Mouse (Mus musculus) heart, embryonic 15.5 days (tissue): ENCODE data around the gene Fry. TPM values are rescaled to one million over a fixed set of nuclear protein-coding genes. Genes with fewer than 3 reads are reported as not detected.

ENCODE experiments used
- ATAC-seq: fragments of 200-750 bp; cut with Nextera tagmentation; replicated peaks from 2 replicates; pipeline ENCODE4 v1.8.0; 2017; ENCODE audit warnings: low read depth, moderate TSS enrichment; ENCODE audit not compliant: insufficient number of reproducible peaks, insufficient read depth, low FRiP score
- H3K27ac ChIP-seq: fragments of 300-500 bp; sonication (generic); 2 replicates; pipeline ENCODE4 v1.5.1; 2015; ENCODE audit warnings: mild to moderate bottlenecking, inconsistent platforms
- H3K27me3 ChIP-seq: fragments of 300-500 bp; sonication (generic); 2 replicates; pipeline ENCODE4 v1.6.1; 2015; ENCODE audit warnings: inconsistent platforms
- H3K36me3 ChIP-seq: fragments of 300-500 bp; sonication (generic); 2 replicates; pipeline ENCODE4 v1.6.1; 2015; ENCODE audit warnings: mild to moderate bottlenecking, inconsistent platforms
- H3K4me1 ChIP-seq: fragments of 300-500 bp; sonication (generic); replicated peaks from 2 replicates; pipeline ENCODE4 v1.6.1; 2015; ENCODE audit warnings: inconsistent platforms
- H3K4me2 ChIP-seq: fragments of 300-500 bp; sonication (generic); 2 replicates; pipeline ENCODE4 v1.6.1; 2015; ENCODE audit warnings: inconsistent platforms, mild to moderate bottlenecking, moderate library complexity
- H3K4me3 ChIP-seq: fragments of 300-500 bp; sonication (generic); 2 replicates; pipeline ENCODE4 v1.5.1; 2015; ENCODE audit warnings: mild to moderate bottlenecking, inconsistent platforms
- H3K9ac ChIP-seq: fragments of 300-500 bp; sonication (generic); 2 replicates; pipeline ENCODE4 v1.6.1; 2015; ENCODE audit warnings: mild to moderate bottlenecking, inconsistent platforms
- H3K9me3 ChIP-seq: fragments of 300-500 bp; sonication (generic); replicated peaks from 2 replicates; pipeline ENCODE4 v1.6.1; 2016; ENCODE audit warnings: inconsistent platforms
- WGBS: fragments of 180-500 bp; shearing (Covaris S2); methylation state at CpG from one replicate; pipeline ENCODE4 v1.1.7; 2015; ENCODE audit warnings: mixed read lengths; 5-methylcytosine and 5-hydroxymethylcytosine counted together
- polyA plus RNA-seq: library from polyadenylated mRNA; unstranded; fragments of >200 nt; fragmentation: Nextera tagmentation; extraction: Ambion mirVana; gene quantifications from 2 replicates; pipeline ENCODE4 v1.2.1, GENCODE M21; 2015

Fry gene
- polyA plus RNA-seq, 1 experiment from 2014 or later, result 30.3 TPM

- peak; percentile 84 for ATAC-seq
- no peaks in the 10 kb centered on the region for H3K9me3 ChIP-seq
- peak overlapping the region; percentile 53 for H3K4me3 ChIP-seq
- peak overlapping the region; percentile 1; the same call in 1 of the 2 replicates for H3K9ac ChIP-seq
- H3K27me3 ChIP-seq, result no peaks in the 10 kb centered on the region
- peaks cover 9% of the 10 kb centered on the region for H3K4me1 ChIP-seq
- H3K4me2 ChIP-seq, result peak overlapping the region; percentile 57
- H3K27ac ChIP-seq, result peak overlapping the region; percentile 88
- no peaks in the 10 kb centered on the region for H3K36me3 ChIP-seq
- 4% methylated on average over 22 of the region's 22 CpGs for WGBS
Observed at GRCm38 (mm10) chr5:150195514-150196210, 77.2 kb downstream of the Fry start.

- Histone ChIP-seq H3K4me1 (peaks cover 9% of the 10 kb centered on the region), H3K27me3 (no peaks in the 10 kb centered on the region), H3K9ac (peak overlapping the region; percentile 37; the same call in 1 of the 2 replicates), H3K36me3 (no peaks in the 10 kb centered on the region), H3K4me3 (peak overlapping the region; percentile 53), H3K9me3 (no peaks in the 10 kb centered on the region), H3K27ac (peak overlapping the region; percentile 88), H3K4me2 (peak overlapping the region; percentile 57)
- 3% methylated on average over 6 of the region's 6 CpGs for WGBS
- ATAC-seq, result peak; percentile 86
Observed at GRCm38 (mm10) chr5:150196211-150196585, 77.8 kb downstream of the Fry start.

DNA sequence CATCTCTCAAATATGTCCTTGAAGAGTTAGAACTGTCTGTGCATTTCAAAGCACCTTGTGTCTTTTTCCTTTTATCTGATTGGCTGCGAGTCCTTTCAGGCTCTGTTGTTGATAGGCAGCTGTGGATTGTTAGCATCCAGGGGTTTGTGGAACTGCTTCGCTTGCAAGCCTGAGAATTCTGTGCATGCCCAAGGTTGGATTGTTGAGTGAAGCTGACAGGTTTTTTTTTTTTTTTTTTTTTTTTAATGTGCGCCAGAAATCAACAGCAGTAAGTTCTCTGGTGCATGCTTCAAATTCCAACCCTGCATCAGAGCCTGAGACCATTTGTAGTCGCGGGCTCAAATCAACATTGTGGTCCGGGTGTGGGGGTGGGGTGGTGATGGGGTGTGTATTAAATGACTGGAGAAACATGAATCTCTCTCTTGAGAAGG lies 78.5 kb downstream of the Fry start:
- 13% methylated on average over 6 of the region's 6 CpGs for WGBS
- Histone ChIP-seq H3K9ac (peak overlapping the region; percentile 37; the same call in 1 of the 2 replicates), H3K4me3 (peak overlapping the region; percentile 53), H3K27me3 (no peaks in the 10 kb centered on the region), H3K27ac (peak overlapping the region; percentile 88), H3K36me3 (no peaks in the 10 kb centered on the region), H3K9me3 (no peaks in the 10 kb centered on the region), H3K4me2 (peak overlapping the region; percentile 57), H3K4me1 (peaks cover 9% of the 10 kb centered on the region)
- ATAC-seq, result peak; percentile 1; the same call in 1 of the 2 replicates

DNA sequence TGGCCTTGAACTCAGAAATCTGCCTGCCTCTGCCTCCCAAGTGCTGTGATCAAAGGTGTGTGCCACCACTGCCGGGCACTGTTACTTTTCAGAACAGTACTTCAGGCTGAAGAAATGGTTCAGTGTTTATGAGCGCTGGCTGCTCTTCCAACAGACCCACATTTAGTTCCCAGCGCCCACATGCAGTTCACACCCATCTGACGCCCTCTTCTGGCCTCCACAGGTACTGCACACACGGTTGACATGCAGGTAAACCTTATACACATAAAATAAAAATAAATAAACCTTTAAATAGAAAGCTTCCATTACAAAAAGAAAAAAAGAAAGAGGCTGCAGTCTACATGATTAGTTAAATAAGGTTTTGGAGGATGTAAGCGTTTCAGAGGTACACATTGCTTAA lies 88.3 kb downstream of the Fry start:
- H3K4me1 ChIP-seq, result 0 out of 2 replicates have a peak, but pooled peaks cover 8% of the 10 kb centered on the region
- H3K4me3 ChIP-seq, result no peak overlapping the region
- no peak for ATAC-seq
- WGBS, result 86% methylated on average over 6 of the region's 6 CpGs
- no peak overlapping the region for H3K27ac ChIP-seq
- no peaks in the 10 kb centered on the region; the same call in 1 of the 2 replicates for H3K36me3 ChIP-seq
- no peaks in the 10 kb centered on the region for H3K27me3 ChIP-seq
- 0 out of 2 replicates have a peak, but pooled peaks cover 5% of the 10 kb centered on the region for H3K9me3 ChIP-seq
- H3K9ac ChIP-seq, result no peak overlapping the region
- H3K4me2 ChIP-seq, result no peak overlapping the region

GRCm38 (mm10) chr5:150207596-150207995 lies 89.2 kb downstream of the Fry start:
- H3K9ac ChIP-seq, result no peak overlapping the region
- H3K4me1 ChIP-seq, result 0 out of 2 replicates have a peak, but pooled peaks cover 8% of the 10 kb centered on the region
- 32% methylated on average over 18 of the region's 18 CpGs for WGBS
- ATAC-seq, result no peak
- no peak overlapping the region for H3K27ac ChIP-seq
- H3K36me3 ChIP-seq, result no peaks in the 10 kb centered on the region; the same call in 1 of the 2 replicates
- H3K4me3 ChIP-seq, result 0 out of 2 replicates have a peak overlapping the region, but pooled peaks have one; percentile 15
- peak overlapping the region; percentile 46 for H3K4me2 ChIP-seq
- H3K9me3 ChIP-seq, result 0 out of 2 replicates have a peak, but pooled peaks cover 5% of the 10 kb centered on the region
- no peaks in the 10 kb centered on the region for H3K27me3 ChIP-seq

DNA sequence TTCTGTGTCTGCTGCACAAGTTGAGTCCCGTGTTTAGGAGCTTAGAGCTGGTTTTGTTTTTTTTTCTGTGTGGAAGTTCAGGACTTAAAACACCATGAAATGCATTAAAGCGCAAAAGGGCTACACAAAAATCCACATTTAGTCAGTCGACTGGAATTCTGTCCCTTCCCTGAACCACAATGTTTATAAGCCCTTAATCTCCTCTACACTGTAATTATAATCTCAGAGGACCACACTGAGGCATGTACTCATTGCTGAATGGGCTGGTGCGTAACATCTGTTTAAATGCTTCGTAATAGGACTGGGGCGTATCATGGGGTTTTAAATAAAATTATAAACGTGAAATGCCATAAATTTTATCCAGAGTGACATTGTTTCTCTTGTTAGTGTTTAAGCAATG lies 89.6 kb downstream of the Fry start:
- Histone ChIP-seq H3K27ac (no peak overlapping the region), H3K36me3 (no peaks in the 10 kb centered on the region; the same call in 1 of the 2 replicates), H3K9ac (no peak overlapping the region), H3K4me3 (no peak overlapping the region), H3K9me3 (0 out of 2 replicates have a peak, but pooled peaks cover 5% of the 10 kb centered on the region), H3K4me2 (peak overlapping the region; percentile 46), H3K27me3 (no peaks in the 10 kb centered on the region), H3K4me1 (0 out of 2 replicates have a peak, but pooled peaks cover 8% of the 10 kb centered on the region)
- no peak for ATAC-seq
- WGBS, result 55% methylated on average over 7 of the region's 7 CpGs

DNA sequence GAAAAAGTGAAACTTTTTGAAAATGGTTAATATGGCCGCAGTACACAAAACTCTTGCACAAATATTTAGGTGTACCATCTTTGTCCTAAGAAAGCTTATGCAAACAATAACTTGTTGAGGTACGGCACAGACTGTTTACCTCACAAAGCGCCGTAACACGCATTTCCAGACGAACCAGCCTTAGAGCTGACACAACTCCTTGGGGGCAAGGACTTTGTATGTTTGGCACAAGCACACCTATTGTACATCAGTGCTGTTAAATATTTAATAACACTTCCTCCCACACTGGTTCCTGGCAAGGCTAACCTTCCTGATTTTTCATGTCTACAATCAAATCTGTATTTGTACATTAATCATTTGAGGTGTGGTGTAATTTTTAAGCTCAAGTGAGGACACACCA lies 95.6 kb downstream of the Fry start:
- Histone ChIP-seq H3K27me3 (no peaks in the 10 kb centered on the region), H3K4me2 (no peak overlapping the region), H3K36me3 (no peaks in the 10 kb centered on the region; the same call in 1 of the 2 replicates), H3K27ac (no peak overlapping the region), H3K9me3 (no peaks in the 10 kb centered on the region), H3K4me3 (no peak overlapping the region), H3K4me1 (no peaks in the 10 kb centered on the region), H3K9ac (no peak overlapping the region)
- no peak for ATAC-seq
- 78% methylated on average over 6 of the region's 6 CpGs for WGBS

DNA sequence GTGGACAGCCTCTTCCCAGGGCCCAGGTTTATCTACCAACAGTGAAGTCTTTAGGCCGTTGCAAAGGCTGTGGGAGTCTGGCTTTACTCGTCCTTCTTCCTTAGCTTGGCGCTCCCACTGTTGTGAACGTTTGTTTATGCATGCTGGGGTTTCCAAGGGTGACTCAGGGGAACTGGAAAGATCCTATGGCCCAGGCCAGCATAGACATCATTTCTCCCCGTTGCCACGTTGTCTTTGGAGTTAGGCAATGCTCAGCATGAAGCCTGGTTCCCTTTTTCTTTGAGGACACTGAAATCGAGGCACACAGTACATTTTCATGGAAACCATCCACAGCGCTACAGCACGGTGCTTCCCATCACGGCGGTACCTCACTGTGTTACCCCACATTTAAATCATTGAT lies 97.6 kb downstream of the Fry start:
- Histone ChIP-seq H3K4me1 (no peaks in the 10 kb centered on the region), H3K36me3 (no peaks in the 10 kb centered on the region), H3K4me2 (no peak overlapping the region), H3K9me3 (no peaks in the 10 kb centered on the region), H3K9ac (no peak overlapping the region), H3K27me3 (no peaks in the 10 kb centered on the region), H3K27ac (no peak overlapping the region), H3K4me3 (no peak overlapping the region)
- 61% methylated on average over 11 of the region's 11 CpGs for WGBS
- ATAC-seq, result no peak

DNA sequence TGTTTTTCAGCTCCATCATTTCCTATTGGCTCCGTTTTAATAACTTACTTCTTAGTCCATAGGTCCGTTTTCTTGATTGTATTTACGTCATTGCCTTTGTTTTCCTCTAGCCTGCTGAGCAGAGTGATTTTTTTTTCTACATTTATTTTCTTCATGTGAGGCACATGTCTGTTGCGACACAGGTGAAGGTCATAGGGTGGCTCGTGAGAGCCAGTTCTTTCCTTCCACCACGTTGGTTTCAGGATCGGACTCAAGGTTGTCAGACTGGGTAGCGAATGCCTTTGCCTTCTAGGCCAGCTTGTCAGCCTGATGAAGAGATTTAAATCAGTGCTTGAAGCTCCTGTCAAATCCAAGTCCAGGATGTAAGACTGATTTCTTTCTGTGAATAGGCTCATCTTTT lies 101.0 kb downstream of the Fry start:
- Histone ChIP-seq H3K4me1 (no peaks in the 10 kb centered on the region), H3K27ac (no peak overlapping the region), H3K9ac (no peak overlapping the region), H3K9me3 (no peaks in the 10 kb centered on the region), H3K27me3 (no peaks in the 10 kb centered on the region), H3K4me2 (no peak overlapping the region), H3K4me3 (no peak overlapping the region), H3K36me3 (no peaks in the 10 kb centered on the region)
- no peak for ATAC-seq
- WGBS, result 84% methylated on average over 8 of the region's 8 CpGs

DNA sequence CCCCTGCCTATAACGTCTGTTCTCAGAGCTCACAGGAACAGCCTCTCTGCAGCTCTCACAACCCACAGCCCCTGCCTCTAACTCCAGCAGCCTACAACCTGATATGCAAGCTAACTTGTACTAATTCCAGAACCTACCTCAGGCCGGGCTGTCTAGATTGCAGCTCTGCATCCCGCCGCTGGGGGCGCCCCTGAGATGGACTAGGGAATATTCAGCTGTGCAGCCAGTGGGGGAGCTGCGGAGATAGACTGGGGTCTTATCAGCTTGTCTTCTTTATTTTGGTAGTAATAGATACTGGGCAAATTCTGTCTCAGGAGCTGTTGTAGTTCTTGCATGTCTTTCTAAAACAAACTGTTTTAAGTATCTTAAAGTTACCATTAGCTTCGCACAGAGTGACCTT lies 101.9 kb downstream of the Fry start:
- ATAC-seq, result no peak

DNA sequence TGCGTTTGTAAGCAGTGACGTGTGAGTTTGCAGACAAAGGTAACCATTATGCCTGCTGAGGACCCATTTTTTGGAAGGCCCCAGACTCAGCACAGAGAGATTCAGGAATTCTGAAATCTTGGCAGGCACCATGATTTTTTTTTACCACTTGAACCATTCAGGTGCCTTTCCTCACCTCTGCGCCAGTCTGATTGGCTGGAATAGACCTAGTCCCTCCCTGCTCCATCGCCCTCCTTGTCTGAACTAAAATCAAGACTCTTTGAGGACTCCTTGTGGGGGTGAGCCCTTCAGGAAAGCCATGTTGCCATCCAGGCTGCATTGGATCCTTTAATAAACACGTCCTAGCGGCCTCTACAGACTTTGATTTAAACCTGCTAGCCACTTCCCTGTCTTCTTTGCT lies 103.4 kb downstream of the Fry start:
- Histone ChIP-seq H3K4me2 (no peak overlapping the region), H3K4me3 (no peak overlapping the region), H3K9ac (no peak overlapping the region), H3K27ac (no peak overlapping the region), H3K27me3 (no peaks in the 10 kb centered on the region), H3K36me3 (no peaks in the 10 kb centered on the region), H3K4me1 (no peaks in the 10 kb centered on the region), H3K9me3 (no peaks in the 10 kb centered on the region)
- ATAC-seq, result no peak
- WGBS, result 71% methylated on average over 6 of the region's 6 CpGs

More for the DNA sequence above, 101.9 kb downstream of the Fry start:
- Histone ChIP-seq H3K9ac (no peak overlapping the region), H3K27me3 (no peaks in the 10 kb centered on the region), H3K36me3 (no peaks in the 10 kb centered on the region), H3K27ac (no peak overlapping the region), H3K4me3 (no peak overlapping the region), H3K9me3 (no peaks in the 10 kb centered on the region), H3K4me2 (no peak overlapping the region), H3K4me1 (no peaks in the 10 kb centered on the region)
- 38% methylated on average over 7 of the region's 7 CpGs for WGBS
